ENCODE assay signal across 26 mouse cellular contexts in genomic region chr1:180368112-180368511, GRCm38 (mm10). TPM values are rescaled to one million over a fixed set of nuclear protein-coding genes. Genes with fewer than 3 reads are reported as not detected.
DNase-seq lines count a peak whose midpoint lies in the region; ATAC-seq lines count a peak whose summit lies in the region.
"Had no signal": no experiment of that assay in that cellular context is flagged by ENCODE, and none has a peak within 500 bp of the region (broad histone marks: within the 10 kb centered on the region; RNA-seq: fewer than 3 reads in every experiment).

No protein-coding gene starts in this region.

- peaks cover 21% of the 10 kb centered on the region for H3K27me3 ChIP-seq in heart, embryonic 13.5 days (replicated peaks)
- H3K27me3 ChIP-seq in heart, embryonic 11.5 days (ENCODE audit: control insufficient read depth, insufficient read depth, low read length) = peaks cover 19% of the 10 kb centered on the region; the same call in 1 of the 2 replicates
- H3K27me3 ChIP-seq: embryonic facial prominence, embryonic 13.5 days; heart, embryonic 12.5 days; neural tube, embryonic 13.5 days; Patski had no signal

- no peak overlapping the region for H3K9ac ChIP-seq in heart, embryonic 13.5 days
- no peak overlapping the region for H3K9ac ChIP-seq in heart, embryonic 11.5 days (ENCODE audit: low read depth, low read length)
- H3K9ac ChIP-seq: embryonic facial prominence, embryonic 13.5 days; heart, embryonic 12.5 days had no signal

- no peaks in the 10 kb centered on the region for H3K36me3 ChIP-seq in heart, embryonic 13.5 days
- H3K36me3 ChIP-seq in heart, embryonic 11.5 days (ENCODE audit: control insufficient read depth, insufficient read depth, low read length) = no peaks in the 10 kb centered on the region
- H3K36me3 ChIP-seq: embryonic facial prominence, embryonic 13.5 days; heart, embryonic 12.5 days; limb, embryonic 10.5 days; neural tube, embryonic 13.5 days had no signal

- H3K27ac ChIP-seq in heart, embryonic 13.5 days (replicated peaks) = peak overlapping the region; percentile 44; the same call in 1 of the 2 replicates
- no peak overlapping the region for H3K27ac ChIP-seq in heart, embryonic 11.5 days (ENCODE audit: low read depth, low read length)
- H3K27ac ChIP-seq: embryonic facial prominence, embryonic 13.5 days; left cerebral cortex, adult 2 months; limb, embryonic 10.5 days; neural tube, embryonic 13.5 days had no signal

- H3K4me1 ChIP-seq in heart, embryonic 13.5 days = peaks cover 82% of the 10 kb centered on the region
- peaks cover 47% of the 10 kb centered on the region for H3K4me1 ChIP-seq in heart, embryonic 11.5 days (ENCODE audit: control insufficient read depth, insufficient read depth, low read length)

- H3K4me2 ChIP-seq in heart, embryonic 13.5 days = no peak overlapping the region
- no peak overlapping the region for H3K4me2 ChIP-seq in heart, embryonic 11.5 days
- H3K4me2 ChIP-seq: embryonic facial prominence, embryonic 13.5 days; heart, embryonic 12.5 days; neural tube, embryonic 13.5 days had no signal

- DNase-seq in cerebellum, adult 11 months = peak; percentile 40
- no peak for DNase-seq in cerebellum, postnatal 4 days (ENCODE audit: low spot score in 2 of 2)
- DNase-seq in brain, adult 2 months (ENCODE audit: low read depth, low spot score) = peak; percentile 17
- DNase-seq in cerebellum, postnatal 10 days = peak; percentile 52 to 56
- DNase-seq in thymus, postnatal 0 days (ENCODE audit: low spot score) = no peak
- DNase-seq in adrenal gland, postnatal 4 days (ENCODE audit: low spot score in 2 of 2) = no peak
- DNase-seq: adrenal gland, postnatal 25 days; gastrocnemius, postnatal 25 days; kidney, adult 2 months; kidney, postnatal 14 days; layer of hippocampus, adult 9-11 months; lung, adult 18-20 months; lung, postnatal 14 days; midbrain, embryonic 14.5 days; right cerebral cortex, adult 18-20 months; thymus, postnatal 36 days had no signal

- ATAC-seq in heart, embryonic 13.5 days (ENCODE audit: extremely low read depth, insufficient number of reproducible peaks, low FRiP score, low TSS enrichment) = no peak
- ATAC-seq in heart, embryonic 11.5 days (replicated peaks; ENCODE audit: insufficient number of reproducible peaks, low FRiP score, low TSS enrichment) = no peak
- ATAC-seq: CD4-positive, CD25-positive, alpha-beta regulatory T cell, adult 4 months; inflammation-experienced regulatory T-cells, adult 6 months; Patski had no signal

- WGBS in heart, embryonic 13.5 days = 63% methylated on average over 7 of the region's 7 CpGs
- 78% methylated on average over 7 of the region's 7 CpGs for WGBS in heart, embryonic 11.5 days (ENCODE audit: insufficient replicate concordance)

- no peak overlapping the region for H3K4me3 ChIP-seq in heart, embryonic 13.5 days
- H3K4me3 ChIP-seq in heart, embryonic 11.5 days (ENCODE audit: low read depth, low read length) = no peak overlapping the region
- H3K4me3 ChIP-seq: embryonic facial prominence, embryonic 13.5 days; heart, embryonic 12.5 days; left cerebral cortex, adult 2 months; limb, embryonic 10.5 days; neural tube, embryonic 13.5 days had no signal

- no peaks in the 10 kb centered on the region for H3K9me3 ChIP-seq in heart, embryonic 13.5 days
- H3K9me3 ChIP-seq in heart, embryonic 11.5 days (replicated peaks; ENCODE audit: control insufficient read depth, low read length) = no peaks in the 10 kb centered on the region
- H3K9me3 ChIP-seq: embryonic facial prominence, embryonic 13.5 days; heart, embryonic 12.5 days; limb, embryonic 10.5 days; neural tube, embryonic 13.5 days had no signal

RNA-seq across cellular contexts. Expression of gene Itpkb, which starts 37.8 kb away (rescaled TPM):
- 5.0 and 5.1 TPM in 2 replicates for polyA plus RNA-seq in heart, embryonic 13.5 days (2015; fragmentation: Nextera tagmentation; extraction: Ambion mirVana)
- polyA plus RNA-seq in heart, embryonic 11.5 days (2014; fragmentation: Nextera tagmentation; extraction: Ambion mirVana) = 3.2 and 4.0 TPM in 2 replicates
- polyA plus RNA-seq in thymus, postnatal 0 days (2015; fragmentation: Nextera tagmentation; extraction: Ambion mirVana) = 12.4 and 17.6 TPM in 2 replicates
- total RNA-seq in adrenal gland, postnatal 4 days (2021) = 10 to 100 TPM; 73.5 to 77.8 TPM

Comparison
In these comparisons a context has a peak if more than half of its experiments do, and no peak if none do; other contexts are left out.
1. DNase-seq: peak in cerebellum, adult 11 months (single experiment), brain, adult 2 months (single experiment) and cerebellum, postnatal 10 days (2 of 2); none in cerebellum, postnatal 4 days (0 of 2), thymus, postnatal 0 days (single experiment) and adrenal gland, postnatal 4 days (0 of 2).